Mouse (Mus musculus): Measurements from ENCODE around the gene Ermap. TPM values are rescaled to one million over a fixed set of nuclear protein-coding genes. Genes with fewer than 3 reads are reported as not detected.
A peak's percentile ranks its signal among the peaks of the same experiment; 100 is the strongest.

Ermap gene
- polyA plus RNA-seq, 1 experiment from 2014 or later: 0.54 TPM

DNA sequence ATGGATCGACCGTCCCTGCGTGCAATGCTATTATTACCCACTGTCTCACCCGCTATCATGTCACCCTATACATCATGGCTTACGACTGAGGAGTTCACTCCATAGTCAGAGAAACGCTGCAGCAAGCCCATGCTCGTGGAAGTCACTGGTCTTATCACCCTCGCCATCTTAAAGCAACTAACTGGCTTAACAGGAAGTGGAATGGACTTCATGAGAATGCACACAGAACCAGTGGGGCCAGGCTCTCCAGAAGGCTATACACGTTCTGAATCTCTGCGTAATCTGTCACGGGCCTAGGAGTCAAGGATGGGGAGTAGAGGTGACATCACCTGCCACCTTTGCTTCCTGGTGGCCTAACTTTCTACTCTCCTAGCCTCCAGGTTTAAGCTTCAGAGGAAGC is 41.1 kb downstream of the Ermap start:
- Histone ChIP-seq H3K36me3 (ENCODE audit: control insufficient read depth, insufficient read depth) (no peaks in the 10 kb centered on the region), H3K4me3 (replicated peaks; ENCODE audit: low read length) (no peak overlapping the region), H3K9me3 (ENCODE audit: control insufficient read depth, low read length) (no peaks in the 10 kb centered on the region), H3K27ac (ENCODE audit: low read length) (no peak overlapping the region), H3K4me2 (ENCODE audit: low read length) (no peak overlapping the region), H3K4me1 (replicated peaks; ENCODE audit: control insufficient read depth, insufficient read depth, low read length) (no peaks in the 10 kb centered on the region), H3K9ac (replicated peaks; ENCODE audit: low read depth, low read length) (no peak overlapping the region), H3K27me3 (replicated peaks; ENCODE audit: control insufficient read depth, insufficient read depth, low read length) (no peaks in the 10 kb centered on the region)
- ATAC-seq: no peak
- WGBS: 91% methylated on average over 11 of the region's 11 CpGs

DNA sequence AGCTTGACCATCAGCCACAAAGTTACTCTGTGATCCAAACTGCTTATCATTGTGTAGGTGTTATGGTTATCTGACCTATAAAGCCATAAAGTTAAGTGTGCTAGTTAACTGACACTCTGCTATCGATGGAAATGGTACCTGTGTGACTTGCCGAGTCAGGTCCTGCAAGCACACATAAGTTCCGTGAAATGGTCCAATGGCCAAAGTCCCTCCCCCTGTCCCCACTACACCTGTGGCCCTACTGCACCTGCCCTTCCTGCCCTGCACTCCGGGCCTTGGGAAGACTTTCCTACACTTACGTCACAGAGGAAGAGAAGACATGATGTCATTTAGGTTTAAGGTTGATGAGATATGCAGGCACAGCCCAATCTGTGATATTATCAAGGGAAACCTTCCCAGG is 42.5 kb downstream of the Ermap start:
- Histone ChIP-seq H3K27me3 (replicated peaks; ENCODE audit: control insufficient read depth, insufficient read depth, low read length) (no peaks in the 10 kb centered on the region), H3K9me3 (ENCODE audit: control insufficient read depth, low read length) (no peaks in the 10 kb centered on the region), H3K9ac (replicated peaks; ENCODE audit: low read depth, low read length) (no peak overlapping the region), H3K36me3 (ENCODE audit: control insufficient read depth, insufficient read depth) (no peaks in the 10 kb centered on the region), H3K4me3 (replicated peaks; ENCODE audit: low read length) (no peak overlapping the region), H3K4me2 (ENCODE audit: low read length) (no peak overlapping the region), H3K27ac (ENCODE audit: low read length) (no peak overlapping the region), H3K4me1 (replicated peaks; ENCODE audit: control insufficient read depth, insufficient read depth, low read length) (no peaks in the 10 kb centered on the region; the same call in 1 of the 2 replicates)
- no peak for ATAC-seq
- WGBS: 99% methylated on average over 5 of the region's 5 CpGs

DNA sequence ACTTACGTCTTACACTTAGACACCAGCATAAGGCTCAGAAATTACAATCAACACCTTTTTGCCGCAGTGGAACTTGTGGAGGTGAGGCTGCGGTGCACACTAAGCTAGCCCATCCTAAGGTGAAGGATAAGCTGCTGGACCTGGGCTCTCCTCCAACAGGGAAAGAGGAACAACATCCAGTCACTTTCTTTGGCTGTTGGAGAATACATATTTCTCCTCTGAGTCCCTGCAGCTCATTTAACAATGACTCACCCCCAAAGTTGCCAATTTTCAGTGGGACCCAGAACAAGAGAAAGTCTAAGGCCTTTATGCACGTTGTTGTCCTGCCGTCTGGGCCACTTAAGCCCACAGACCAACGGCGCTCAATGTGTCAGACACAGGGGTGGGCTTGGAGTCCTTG is 43.0 kb downstream of the Ermap start:
- H3K4me2 ChIP-seq (ENCODE audit: low read length): no peak overlapping the region
- H3K4me1 ChIP-seq (replicated peaks; ENCODE audit: control insufficient read depth, insufficient read depth, low read length): no peaks in the 10 kb centered on the region; the same call in 1 of the 2 replicates
- no peak overlapping the region for H3K4me3 ChIP-seq (replicated peaks; ENCODE audit: low read length)
- no peaks in the 10 kb centered on the region for H3K9me3 ChIP-seq (ENCODE audit: control insufficient read depth, low read length)
- H3K36me3 ChIP-seq (ENCODE audit: control insufficient read depth, insufficient read depth): no peaks in the 10 kb centered on the region
- H3K9ac ChIP-seq (replicated peaks; ENCODE audit: low read depth, low read length): no peak overlapping the region
- no peaks in the 10 kb centered on the region for H3K27me3 ChIP-seq (replicated peaks; ENCODE audit: control insufficient read depth, insufficient read depth, low read length)
- no peak overlapping the region for H3K27ac ChIP-seq (ENCODE audit: low read length)
- no peak for ATAC-seq
- 67% methylated on average over 7 of the region's 7 CpGs for WGBS

DNA sequence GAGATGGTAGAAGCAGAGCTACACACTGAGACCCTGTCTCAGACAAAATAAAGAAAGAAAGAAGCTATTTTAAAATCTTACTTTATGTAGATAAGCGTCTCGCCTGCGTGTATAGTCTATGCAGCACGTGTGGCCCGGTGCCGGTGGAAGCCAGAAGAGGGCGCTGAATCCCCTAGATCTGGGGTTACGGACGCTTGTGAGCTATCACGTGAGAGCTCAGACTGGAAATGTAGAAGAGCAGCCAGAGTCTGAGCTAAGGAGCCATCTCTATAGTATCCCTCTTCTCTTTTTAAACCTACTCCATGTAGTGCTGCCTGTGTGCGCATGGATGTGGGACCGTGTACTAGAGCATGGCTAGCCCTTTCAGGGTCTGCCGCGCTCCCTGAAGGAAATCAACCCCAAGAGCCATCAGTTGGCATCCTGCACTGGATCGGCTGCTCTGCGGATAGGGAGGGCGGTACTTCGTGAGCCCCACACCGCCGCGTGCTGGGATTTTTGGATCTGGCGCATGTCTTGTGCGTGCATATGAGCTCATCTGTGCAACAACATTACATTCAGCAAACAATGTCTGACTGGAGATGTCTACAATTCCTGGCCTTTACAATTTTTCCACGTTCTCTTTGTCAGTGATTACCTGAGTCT is 47.5 kb downstream of the Ermap start:
- peak overlapping the region; percentile 59 for H3K27ac ChIP-seq (ENCODE audit: low read length)

DNA sequence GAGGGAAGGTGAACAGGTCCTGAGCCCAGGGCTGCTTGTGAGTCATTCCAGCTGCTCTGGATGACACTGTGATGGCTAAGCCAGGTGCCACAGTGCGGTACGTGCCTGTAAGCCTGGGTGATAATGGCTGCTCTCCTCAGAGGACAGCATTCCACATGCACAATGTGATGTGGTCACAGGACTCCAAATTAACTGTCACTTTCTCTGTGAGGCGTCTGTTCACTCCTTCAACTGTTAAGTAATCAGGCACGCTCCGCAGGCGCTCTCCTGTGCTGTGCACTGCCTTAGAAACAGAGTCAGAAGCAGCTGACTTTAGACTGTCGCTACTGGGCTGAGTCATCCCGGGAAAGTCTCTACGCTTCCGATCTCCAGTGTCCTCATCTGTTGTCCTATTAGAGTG is 48.6 kb downstream of the Ermap start:
- no peaks in the 10 kb centered on the region for H3K27me3 ChIP-seq (replicated peaks; ENCODE audit: control insufficient read depth, insufficient read depth, low read length)
- 62% methylated on average over 10 of the region's 10 CpGs for WGBS
- no peak overlapping the region for H3K4me3 ChIP-seq (replicated peaks; ENCODE audit: low read length)
- H3K4me2 ChIP-seq (ENCODE audit: low read length): no peak overlapping the region
- peaks cover 5% of the 10 kb centered on the region; the same call in 1 of the 2 replicates for H3K36me3 ChIP-seq (ENCODE audit: control insufficient read depth, insufficient read depth)
- H3K27ac ChIP-seq (ENCODE audit: low read length): no peak overlapping the region
- no peaks in the 10 kb centered on the region for H3K9me3 ChIP-seq (ENCODE audit: control insufficient read depth, low read length)
- no peak for ATAC-seq
- no peak overlapping the region for H3K9ac ChIP-seq (replicated peaks; ENCODE audit: low read depth, low read length)
- H3K4me1 ChIP-seq (replicated peaks; ENCODE audit: control insufficient read depth, insufficient read depth, low read length): peaks cover 5% of the 10 kb centered on the region

More for the DNA sequence above, 47.5 kb downstream of the Ermap start:
- Histone ChIP-seq H3K9ac (replicated peaks; ENCODE audit: low read depth, low read length) (peak overlapping the region; percentile 50), H3K4me2 (ENCODE audit: low read length) (peak overlapping the region; percentile 52), H3K4me1 (replicated peaks; ENCODE audit: control insufficient read depth, insufficient read depth, low read length) (peaks cover 5% of the 10 kb centered on the region), H3K36me3 (ENCODE audit: control insufficient read depth, insufficient read depth) (no peaks in the 10 kb centered on the region), H3K27me3 (replicated peaks; ENCODE audit: control insufficient read depth, insufficient read depth, low read length) (no peaks in the 10 kb centered on the region), H3K9me3 (ENCODE audit: control insufficient read depth, low read length) (no peaks in the 10 kb centered on the region), H3K4me3 (replicated peaks; ENCODE audit: low read length) (peak overlapping the region; percentile 34)
- 27% methylated on average over 24 of the region's 24 CpGs for WGBS
- ATAC-seq: peak; percentile 90

DNA sequence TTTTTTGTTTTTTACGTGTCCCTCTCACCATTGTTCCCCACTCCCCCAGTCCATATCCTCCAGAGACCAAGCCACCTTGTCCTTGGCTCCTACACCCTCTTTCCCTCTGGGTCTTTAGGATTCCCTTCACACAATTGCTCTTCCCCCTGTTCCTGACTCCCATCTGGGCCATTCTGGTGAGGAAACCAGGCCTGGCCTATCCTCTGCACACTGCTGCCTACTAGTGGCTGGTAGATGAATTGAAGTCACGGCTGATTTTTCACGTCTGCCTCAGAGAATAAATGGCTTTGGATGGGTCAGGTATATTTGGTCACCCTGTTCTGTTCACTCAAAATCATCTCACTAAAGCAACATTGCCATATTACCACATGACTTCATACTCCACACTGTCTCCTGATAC is 49.7 kb downstream of the Ermap start:
- Histone ChIP-seq H3K9me3 (ENCODE audit: control insufficient read depth, low read length) (no peaks in the 10 kb centered on the region), H3K4me3 (replicated peaks; ENCODE audit: low read length) (no peak overlapping the region), H3K4me1 (replicated peaks; ENCODE audit: control insufficient read depth, insufficient read depth, low read length) (peaks cover 5% of the 10 kb centered on the region), H3K27ac (ENCODE audit: low read length) (no peak overlapping the region), H3K9ac (replicated peaks; ENCODE audit: low read depth, low read length) (no peak overlapping the region), H3K4me2 (ENCODE audit: low read length) (no peak overlapping the region), H3K36me3 (ENCODE audit: control insufficient read depth, insufficient read depth) (peaks cover 7% of the 10 kb centered on the region; the same call in 1 of the 2 replicates), H3K27me3 (replicated peaks; ENCODE audit: control insufficient read depth, insufficient read depth, low read length) (no peaks in the 10 kb centered on the region)
- 46% methylated on average over 3 of the region's 3 CpGs for WGBS
- ATAC-seq: no peak

DNA sequence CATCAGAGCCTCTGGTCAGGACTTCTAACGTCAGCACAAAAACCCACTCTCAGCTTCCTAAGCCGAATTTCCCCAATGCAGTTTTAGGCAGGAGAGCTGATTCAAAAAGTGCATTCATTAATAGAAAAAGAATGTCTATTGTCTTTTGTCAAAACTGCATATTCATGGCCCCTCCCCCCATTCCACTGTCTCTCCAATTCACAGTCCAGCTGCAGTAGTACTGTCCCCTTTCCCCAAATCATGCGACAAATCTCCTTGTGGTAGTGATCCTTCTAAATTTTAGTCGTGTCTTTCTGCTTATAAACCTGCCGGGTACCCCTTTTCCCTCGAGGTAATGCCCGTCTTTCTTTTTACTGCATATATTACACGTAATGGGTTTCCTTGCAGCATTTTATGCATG is 51.0 kb downstream of the Ermap start:
- ATAC-seq: no peak
- Histone ChIP-seq H3K9ac (replicated peaks; ENCODE audit: low read depth, low read length) (no peak overlapping the region), H3K4me3 (replicated peaks; ENCODE audit: low read length) (peak overlapping the region; percentile 36)

DNA sequence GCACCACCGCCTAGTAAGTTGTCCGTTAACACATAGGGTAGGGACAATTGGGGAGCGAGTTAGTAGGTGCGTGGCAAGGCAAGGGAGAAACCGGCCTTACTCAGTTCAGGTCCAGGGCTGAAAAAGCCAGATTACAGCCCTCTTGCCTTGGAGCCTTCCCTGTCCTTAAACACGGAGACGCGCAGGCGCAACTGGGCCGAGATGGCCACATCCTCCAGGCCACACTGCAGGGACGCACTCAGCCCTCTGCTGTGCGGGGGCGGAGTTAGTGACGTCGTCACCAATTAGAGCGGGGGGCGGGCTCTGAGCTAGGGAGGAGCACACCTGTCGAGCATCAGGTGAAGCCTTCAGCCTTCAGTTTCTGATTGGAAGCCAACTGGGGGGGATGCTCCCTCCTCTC is 51.6 kb downstream of the Ermap start:
- Histone ChIP-seq H3K27ac (ENCODE audit: low read length) (no peak overlapping the region), H3K4me3 (replicated peaks; ENCODE audit: low read length) (peak overlapping the region; percentile 36), H3K9me3 (ENCODE audit: control insufficient read depth, low read length) (no peaks in the 10 kb centered on the region), H3K27me3 (replicated peaks; ENCODE audit: control insufficient read depth, insufficient read depth, low read length) (no peaks in the 10 kb centered on the region), H3K4me2 (ENCODE audit: low read length) (peak overlapping the region; percentile 55), H3K36me3 (ENCODE audit: control insufficient read depth, insufficient read depth) (peaks cover 10% of the 10 kb centered on the region), H3K9ac (replicated peaks; ENCODE audit: low read depth, low read length) (peak overlapping the region; percentile 52), H3K4me1 (replicated peaks; ENCODE audit: control insufficient read depth, insufficient read depth, low read length) (peaks cover 5% of the 10 kb centered on the region)
- 12% methylated on average over 17 of the region's 18 CpGs for WGBS
- ATAC-seq: peak; percentile 84

More for the DNA sequence above, 51.0 kb downstream of the Ermap start:
- Histone ChIP-seq H3K9me3 (ENCODE audit: control insufficient read depth, low read length) (no peaks in the 10 kb centered on the region), H3K4me1 (replicated peaks; ENCODE audit: control insufficient read depth, insufficient read depth, low read length) (peaks cover 5% of the 10 kb centered on the region), H3K4me2 (ENCODE audit: low read length) (peak overlapping the region; percentile 55), H3K36me3 (ENCODE audit: control insufficient read depth, insufficient read depth) (peaks cover 8% of the 10 kb centered on the region), H3K27ac (ENCODE audit: low read length) (no peak overlapping the region), H3K27me3 (replicated peaks; ENCODE audit: control insufficient read depth, insufficient read depth, low read length) (no peaks in the 10 kb centered on the region)
- WGBS: 50% methylated on average over 8 of the region's 8 CpGs

DNA sequence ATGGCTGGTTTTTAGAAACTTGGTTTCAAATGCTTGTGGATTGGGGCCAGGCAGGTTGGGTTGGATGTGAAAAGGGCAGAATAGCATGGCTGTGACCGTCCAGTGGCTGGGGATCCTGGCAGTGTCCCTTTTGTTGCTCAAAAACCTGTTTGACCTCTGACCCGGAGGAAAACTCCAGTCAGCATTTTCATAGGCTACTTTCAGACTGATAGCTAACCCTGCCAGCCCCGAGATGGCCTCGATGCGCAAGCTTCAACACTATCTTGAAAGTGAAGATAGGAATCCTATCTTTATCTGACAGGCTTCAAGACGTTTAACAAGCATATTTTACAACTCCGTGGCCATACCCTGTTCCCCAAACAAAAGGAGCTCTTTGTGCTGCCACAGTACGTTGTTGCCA is 52.5 kb downstream of the Ermap start:
- Histone ChIP-seq H3K27ac (ENCODE audit: low read length) (no peak overlapping the region), H3K36me3 (ENCODE audit: control insufficient read depth, insufficient read depth) (peaks cover 13% of the 10 kb centered on the region), H3K9me3 (ENCODE audit: control insufficient read depth, low read length) (no peaks in the 10 kb centered on the region), H3K27me3 (replicated peaks; ENCODE audit: control insufficient read depth, insufficient read depth, low read length) (no peaks in the 10 kb centered on the region), H3K4me2 (ENCODE audit: low read length) (no peak overlapping the region), H3K4me1 (replicated peaks; ENCODE audit: control insufficient read depth, insufficient read depth, low read length) (peaks cover 5% of the 10 kb centered on the region), H3K4me3 (replicated peaks; ENCODE audit: low read length) (no peak overlapping the region), H3K9ac (replicated peaks; ENCODE audit: low read depth, low read length) (0 out of 2 replicates have a peak overlapping the region, but pooled peaks have one; percentile 52)
- no peak for ATAC-seq
- 66% methylated on average over 8 of the region's 8 CpGs for WGBS

DNA sequence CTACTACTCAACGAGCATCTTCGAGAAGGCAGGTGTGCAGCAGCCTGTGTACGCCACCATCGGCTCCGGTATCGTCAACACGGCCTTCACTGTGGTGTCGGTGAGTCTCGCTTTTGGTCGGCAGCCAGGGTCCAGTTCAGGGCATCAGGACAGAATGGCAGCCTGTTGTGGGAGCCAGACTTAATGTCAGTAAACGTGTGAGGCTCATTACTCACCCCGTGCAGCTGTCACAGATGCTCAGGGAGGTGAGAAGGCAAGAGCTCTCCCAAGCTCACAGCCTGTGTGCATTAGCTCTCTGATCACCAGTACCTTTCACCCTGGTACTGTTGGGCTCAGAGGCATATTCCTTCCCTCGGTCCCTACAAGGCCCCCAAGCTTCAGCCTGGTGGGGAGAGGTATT is 56.0 kb downstream of the Ermap start:
- H3K4me1 ChIP-seq (replicated peaks; ENCODE audit: control insufficient read depth, insufficient read depth, low read length): peaks cover 5% of the 10 kb centered on the region
- no peak overlapping the region for H3K27ac ChIP-seq (ENCODE audit: low read length)
- peaks cover 16% of the 10 kb centered on the region for H3K36me3 ChIP-seq (ENCODE audit: control insufficient read depth, insufficient read depth)
- 93% methylated on average over 13 of the region's 13 CpGs for WGBS
- ATAC-seq: no peak
- no peak overlapping the region for H3K4me2 ChIP-seq (ENCODE audit: low read length)
- H3K9me3 ChIP-seq (ENCODE audit: control insufficient read depth, low read length): no peaks in the 10 kb centered on the region
- no peaks in the 10 kb centered on the region for H3K27me3 ChIP-seq (replicated peaks; ENCODE audit: control insufficient read depth, insufficient read depth, low read length)
- H3K9ac ChIP-seq (replicated peaks; ENCODE audit: low read depth, low read length): no peak overlapping the region
- H3K4me3 ChIP-seq (replicated peaks; ENCODE audit: low read length): no peak overlapping the region

Data from forebrain, embryonic 16.5 days (tissue).